Mouse (Mus musculus): ENCODE data around the gene Olfr629.
"Not testable (repeated sequence)": the region's sequence is repeated elsewhere in the genome, so short reads cannot be mapped to it uniquely, and the experiment has no call there.

The Olfr629 gene

DNA sequence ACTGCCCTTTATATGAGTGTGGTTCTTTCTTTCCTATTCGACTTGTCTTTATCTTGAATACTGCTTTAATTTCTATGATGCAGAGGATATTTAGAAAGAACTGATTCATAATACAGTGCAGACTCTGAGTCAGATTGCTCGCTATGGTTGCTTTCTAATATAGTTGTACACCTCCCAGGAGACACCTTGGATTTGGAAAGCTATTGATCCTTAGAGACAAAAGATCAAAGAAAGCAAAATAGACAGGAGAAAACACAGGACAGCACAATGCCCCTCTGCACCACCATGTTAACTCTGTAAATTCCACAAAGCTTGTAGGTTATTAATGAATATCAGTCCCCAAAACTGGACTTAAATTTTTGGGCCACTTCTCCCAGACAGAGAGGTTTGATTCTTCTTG is at the start of gene Olfr629:
Gene Olfr629 (minus strand): TSS at position 101 of the 400 bp plus-strand sequence.
- no peak for DNase-seq

DNA sequence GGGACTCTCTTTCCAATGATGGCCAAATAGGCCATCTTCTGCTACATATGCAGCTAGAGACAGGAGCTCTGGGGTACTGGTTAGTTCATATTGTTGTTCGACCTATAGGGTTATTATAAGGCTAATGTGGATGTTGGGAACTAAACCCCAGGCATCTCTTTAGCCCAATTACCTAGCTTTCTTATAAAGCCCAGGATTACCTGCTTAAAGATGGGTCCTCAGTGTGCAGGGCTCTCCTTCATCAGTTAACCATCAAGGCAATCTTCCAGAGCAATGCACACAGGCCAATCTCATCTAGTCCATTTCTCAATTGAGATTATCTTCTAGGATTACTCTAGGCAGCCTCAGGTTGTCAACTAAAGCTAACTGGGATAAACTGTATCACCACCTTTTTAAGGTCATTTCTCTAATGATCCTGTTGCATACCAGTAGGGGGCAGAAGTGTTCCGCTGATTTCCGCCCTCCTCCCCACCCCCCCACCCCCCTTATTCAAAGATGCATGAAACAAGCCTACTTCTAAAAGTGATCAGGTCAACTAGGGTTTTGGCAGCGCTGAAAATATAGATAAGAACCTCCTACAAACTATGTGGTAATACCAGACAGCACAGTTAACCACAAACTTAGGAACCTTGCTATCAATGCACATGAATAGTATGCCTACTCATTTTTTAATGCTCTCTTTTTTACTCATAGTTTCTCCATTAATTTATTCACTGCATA is 48.1 kb upstream of the Olfr629 start:
- DNase-seq: no peak

DNA sequence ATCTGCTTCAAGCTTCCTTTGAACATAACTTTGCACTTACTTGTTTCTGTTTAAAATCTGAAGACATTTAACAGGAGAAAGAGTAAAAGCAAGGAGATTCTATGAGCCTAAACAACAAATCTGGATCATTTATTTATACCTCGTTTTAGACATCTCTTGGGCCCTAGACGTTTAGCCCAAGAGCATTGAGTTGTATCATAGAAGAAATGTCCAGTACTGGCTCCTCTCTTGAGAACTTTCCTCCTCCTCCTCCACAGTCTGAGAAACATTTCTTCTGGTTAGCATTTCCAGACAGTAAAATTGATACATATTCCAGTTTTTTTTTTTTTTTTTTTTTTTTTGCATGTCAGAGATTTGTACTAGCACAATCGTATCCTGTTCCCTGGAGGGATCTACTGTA is 47.0 kb upstream of the Olfr629 start, which contains the start of gene Olfr67:
Gene Olfr67 (minus strand): TSS at position 101 of the 400 bp plus-strand sequence.
- DNase-seq: no peak

DNA sequence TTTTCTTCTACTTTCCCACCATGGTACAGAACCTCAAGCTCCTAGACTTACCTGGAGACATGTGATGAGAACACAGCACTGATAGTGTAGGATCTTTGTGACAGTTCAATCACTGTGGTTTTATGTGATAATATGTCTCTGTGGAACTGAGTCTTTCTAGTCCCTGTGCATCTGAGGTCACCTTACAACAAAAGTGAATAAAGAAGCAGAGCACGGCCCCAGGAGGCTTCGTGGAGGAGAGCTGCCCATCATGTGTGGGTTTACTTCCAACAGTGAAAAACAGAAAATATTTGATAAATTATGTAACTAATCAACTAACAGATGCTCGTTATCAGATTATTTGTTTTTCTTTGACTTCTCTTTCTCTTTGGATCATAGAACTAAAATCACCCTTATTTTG is 34.9 kb upstream of the Olfr629 start, which contains the start of gene Olfr68:
Gene Olfr68 (minus strand): TSS at position 101 of the 400 bp plus-strand sequence.
- no peak for DNase-seq

DNA sequence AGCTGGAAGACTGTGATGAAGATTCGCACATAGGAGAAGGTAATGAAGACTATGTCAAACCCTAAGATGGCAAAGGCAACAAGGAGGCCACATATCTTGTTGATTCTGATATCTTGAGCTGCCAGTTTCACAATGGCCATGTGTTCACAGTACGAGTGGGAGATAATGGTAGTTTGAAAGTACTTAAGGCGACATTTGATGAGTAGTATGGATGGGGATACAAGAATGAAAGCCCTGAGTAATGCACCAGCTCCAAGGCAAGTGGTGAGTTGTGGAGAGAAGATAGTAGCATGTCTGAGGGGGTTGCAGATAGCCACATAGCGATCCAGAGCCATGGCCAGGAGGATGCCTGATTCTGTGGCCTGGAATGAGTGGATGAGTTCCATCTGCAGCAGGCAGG is 32.9 kb upstream of the Olfr629 start:
- DNase-seq: not testable (repeated sequence)

DNA sequence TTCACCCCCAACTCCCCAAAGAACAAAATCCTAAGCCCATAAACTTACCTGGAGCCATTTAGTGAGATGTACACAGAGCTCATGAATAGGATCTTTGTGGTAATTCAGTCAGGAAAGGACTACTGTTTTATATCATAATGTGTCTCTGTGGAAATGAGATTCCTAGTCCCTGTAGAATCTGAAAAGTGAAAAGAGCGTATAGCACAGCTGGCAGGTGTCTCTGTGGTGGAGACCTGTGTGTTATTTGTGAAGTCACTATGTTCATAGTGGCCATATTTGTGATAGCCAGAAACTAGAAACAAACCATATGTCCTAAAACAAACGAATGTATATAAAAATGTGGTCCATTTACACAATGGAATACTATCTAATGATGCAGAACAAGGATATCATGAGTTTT is 26.8 kb upstream of the Olfr629 start, which contains the start of gene Olfr69:
Gene Olfr69 (minus strand): TSS at position 101 of the 400 bp plus-strand sequence.
- no peak for DNase-seq

DNA sequence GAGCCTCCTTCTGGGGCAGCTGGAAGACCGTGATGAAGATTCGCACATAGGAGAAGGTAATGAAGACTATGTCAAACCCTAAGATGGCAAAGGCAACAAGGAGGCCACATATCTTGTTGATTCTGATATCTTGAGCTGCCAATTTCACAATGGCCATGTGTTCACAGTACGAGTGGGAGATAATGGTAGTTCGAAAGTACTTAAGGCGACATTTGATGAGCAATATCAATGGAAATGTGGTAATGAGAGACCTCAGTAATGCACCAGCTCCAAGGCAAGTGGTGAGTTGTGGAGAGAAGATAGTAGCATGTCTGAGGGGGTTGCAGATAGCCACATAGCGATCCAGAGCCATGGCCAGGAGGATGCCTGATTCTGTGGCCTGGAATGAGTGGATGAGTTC is 22.9 kb upstream of the Olfr629 start:
- DNase-seq: not testable (repeated sequence)

DNA sequence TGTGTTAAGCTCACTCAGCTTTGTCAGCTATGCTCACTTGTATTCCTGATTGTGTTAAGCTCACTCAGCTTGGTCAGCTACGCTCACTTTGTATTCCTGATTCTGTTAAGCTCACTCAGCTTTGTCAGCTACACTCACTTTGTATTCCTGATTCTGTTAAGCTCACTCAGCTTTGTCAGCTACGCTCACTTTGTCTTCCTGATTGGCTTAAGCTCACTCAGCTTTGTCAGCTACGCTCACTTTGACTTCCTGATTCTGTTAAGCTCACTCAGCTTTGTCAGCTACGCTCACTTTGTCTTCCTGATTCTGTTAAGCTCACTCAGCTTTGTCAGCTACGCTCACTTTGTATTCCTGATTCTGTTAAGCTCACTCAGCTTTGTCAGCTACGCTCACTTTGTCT is 17.5 kb upstream of the Olfr629 start:
- not testable (repeated sequence) for DNase-seq

DNA sequence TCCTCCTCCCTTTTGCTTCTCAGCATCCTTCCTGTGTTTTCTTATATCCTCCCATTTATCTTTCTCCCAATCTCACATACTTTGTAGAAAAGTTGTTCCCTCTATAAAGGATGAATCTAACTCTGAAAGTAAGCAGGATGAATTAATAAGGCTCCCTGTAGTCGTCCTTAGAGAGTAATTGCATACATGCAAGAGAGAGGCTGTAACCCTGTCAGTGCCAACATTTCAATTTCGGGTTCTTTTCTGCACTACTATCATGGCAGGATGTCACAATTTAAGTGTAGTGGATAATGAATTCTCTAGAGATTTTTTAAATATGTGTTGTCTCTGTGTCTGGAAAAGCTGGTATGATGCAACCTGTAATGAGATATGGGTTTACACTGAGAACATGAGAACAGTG is 12.5 kb upstream of the Olfr629 start, which contains the start of gene Olfr630:
Gene Olfr630 (minus strand): TSS at position 101 of the 400 bp plus-strand sequence.
- no peak for DNase-seq

DNA sequence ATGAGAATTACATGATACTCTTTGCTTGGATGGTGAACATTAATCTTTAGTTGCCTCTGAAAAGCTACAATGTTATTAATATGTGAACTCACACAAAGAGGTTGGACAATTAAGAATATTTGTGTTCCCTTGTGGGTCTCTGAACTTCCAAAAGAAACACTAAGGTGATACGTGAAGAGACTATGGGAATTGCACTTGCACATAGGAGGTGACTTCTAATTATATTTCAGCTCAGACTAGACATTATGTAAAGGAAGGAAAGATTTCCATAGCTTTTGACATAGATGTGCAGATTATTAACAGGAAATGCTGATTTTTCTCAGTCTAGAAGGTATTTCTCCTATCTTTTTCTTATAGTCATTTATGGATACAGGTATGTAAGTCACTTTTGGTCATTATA is 14.7 kb downstream of the Olfr629 start, which contains the start of gene Olfr628:
Gene Olfr628 (plus strand): TSS at position 301 of the 400 bp plus-strand sequence.
- DNase-seq: no peak

DNA sequence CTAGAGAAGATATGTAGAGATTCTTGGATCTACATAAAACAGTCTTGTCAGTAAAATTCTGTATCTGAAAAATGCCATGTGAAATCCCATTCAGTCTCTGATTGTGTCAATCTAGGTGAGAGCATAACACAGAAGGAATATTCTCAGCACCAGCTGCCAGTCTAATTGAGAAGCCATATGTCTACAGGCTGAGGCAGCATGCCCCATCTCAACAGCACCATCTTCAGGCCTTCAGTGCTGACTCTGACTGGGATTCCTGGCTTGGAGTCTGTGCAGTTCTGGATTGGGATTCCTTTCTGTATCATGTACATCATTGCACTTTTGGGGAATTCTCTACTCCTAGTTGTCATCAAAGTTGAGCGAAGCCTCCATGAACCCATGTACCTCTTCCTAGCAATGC is 28.3 kb downstream of the Olfr629 start:
- DNase-seq: not testable (repeated sequence)

DNA sequence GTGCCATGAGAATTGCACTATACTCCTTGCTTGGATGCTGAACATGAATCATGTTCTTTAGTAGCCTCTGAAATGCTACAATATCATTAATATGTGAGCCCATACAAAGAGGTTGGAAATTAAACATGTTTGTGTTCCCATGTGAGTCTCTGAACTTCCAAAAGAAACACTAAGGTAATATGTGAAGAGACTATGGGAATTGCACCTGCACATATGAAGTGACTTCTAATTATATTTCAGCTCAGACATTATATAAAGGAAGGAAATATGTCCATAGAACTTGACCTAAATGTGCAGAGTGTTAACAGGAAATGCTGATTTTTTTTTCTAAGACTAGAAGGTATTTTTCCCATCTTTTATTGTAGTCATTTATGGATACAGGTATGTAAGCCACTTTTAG is 30.4 kb downstream of the Olfr629 start, which contains the start of gene Olfr243:
Gene Olfr243 (plus strand): TSS at position 301 of the 400 bp plus-strand sequence.
- DNase-seq: no peak

DNA sequence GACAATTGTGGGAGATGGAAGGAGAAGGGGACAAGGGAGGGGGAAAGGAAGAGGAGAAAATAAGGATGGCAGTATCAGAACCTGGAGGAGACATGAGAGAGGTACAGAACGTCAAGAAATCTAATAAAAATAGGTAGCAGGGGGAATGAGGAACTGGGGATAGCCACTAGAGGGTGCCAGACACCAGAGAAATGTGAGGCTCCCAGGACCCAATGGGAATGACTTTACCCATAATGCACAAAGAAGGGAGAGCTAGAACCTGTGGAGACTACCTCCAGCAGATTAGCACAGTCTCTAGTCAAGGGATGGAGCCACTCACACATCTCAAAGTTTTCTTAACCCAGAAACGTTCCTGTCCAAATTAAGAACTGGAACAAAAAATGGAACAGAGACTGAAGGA is 32.7 kb downstream of the Olfr629 start:
- DNase-seq: no peak

DNA sequence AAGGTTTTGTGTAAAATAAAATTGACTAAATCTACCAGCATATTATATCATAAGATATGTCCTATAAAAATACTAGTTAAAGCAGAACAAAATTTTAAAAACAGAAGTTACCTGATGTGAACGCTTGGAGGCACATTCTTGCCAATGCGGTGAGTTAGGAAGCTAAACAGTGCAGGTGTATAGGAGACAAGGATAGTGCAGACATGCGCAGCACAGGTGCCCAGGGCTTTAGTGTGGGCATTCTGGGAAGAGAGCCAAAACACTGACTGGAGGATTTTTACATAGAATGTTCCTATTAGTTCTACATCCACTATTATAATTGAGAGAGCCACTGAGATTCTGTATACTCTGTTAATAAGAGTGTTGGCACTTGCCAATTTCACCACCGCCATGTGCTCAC is 45.3 kb downstream of the Olfr629 start:
- no peak for DNase-seq
